Mouse (Mus musculus) hindbrain, embryonic 12.5 days (tissue): ENCODE measurements at regions not wholly inside any gene's neighbourhood (a gene's known extent, or its start where the extent isn't known, plus 50 kb on each side); places are given as distances from the start of the nearest gene placed in this dataset.
A peak's percentile ranks its signal among the peaks of the same experiment; 100 is the strongest.

Experiments
- ATAC-seq: fragments of 200-750 bp; cut with Nextera tagmentation; 2 replicates; pipeline ENCODE4 v1.8.0; 2017; ENCODE audit warnings: moderate TSS enrichment; ENCODE audit not compliant: low FRiP score
- H3K27ac ChIP-seq: fragments of 300-500 bp; sonication (generic); 2 replicates; pipeline ENCODE4 v1.5.1; 2016; ENCODE audit warnings: mild to moderate bottlenecking
- H3K27me3 ChIP-seq: fragments of 300-500 bp; sonication (generic); 2 replicates; pipeline ENCODE4 v1.6.1; 2016; ENCODE audit warnings: mild to moderate bottlenecking
- H3K36me3 ChIP-seq: fragments of 300-500 bp; sonication (generic); 2 replicates; pipeline ENCODE4 v1.6.1; 2016; ENCODE audit warnings: mild to moderate bottlenecking
- H3K4me1 ChIP-seq: fragments of 300-500 bp; sonication (generic); 2 replicates; pipeline ENCODE4 v1.6.1; 2016
- H3K4me2 ChIP-seq: fragments of 300-500 bp; sonication (generic); replicated peaks from 2 replicates; pipeline ENCODE4 v1.6.1; 2016; ENCODE audit warnings: mild to moderate bottlenecking
- H3K4me3 ChIP-seq: fragments of 300-500 bp; sonication (generic); 2 replicates; pipeline ENCODE4 v1.5.1; 2016; ENCODE audit warnings: mild to moderate bottlenecking
- H3K9ac ChIP-seq: fragments of 300-500 bp; sonication (generic); 2 replicates; pipeline ENCODE4 v1.6.1; 2016; ENCODE audit warnings: mild to moderate bottlenecking, moderate library complexity
- H3K9me3 ChIP-seq: fragments of 300-500 bp; sonication (generic); replicated peaks from 2 replicates; pipeline ENCODE4 v1.6.1; 2016; ENCODE audit warnings: mild to moderate bottlenecking
- WGBS: fragments of 180-500 bp; shearing (Covaris S2); methylation state at CpG from one replicate; pipeline ENCODE4 v1.1.7; 2016; 5-methylcytosine and 5-hydroxymethylcytosine counted together

- 81% methylated on average over 1 of the region's 1 CpGs for WGBS
- Histone ChIP-seq H3K4me3 (no peak overlapping the region), H3K9me3 (no peaks in the 10 kb centered on the region), H3K9ac (no peak overlapping the region), H3K4me2 (no peak overlapping the region), H3K4me1 (no peaks in the 10 kb centered on the region), H3K36me3 (no peaks in the 10 kb centered on the region), H3K27ac (no peak overlapping the region), H3K27me3 (no peaks in the 10 kb centered on the region)
- ATAC-seq: no peak
These were observed 640.2 kb upstream of the B3galt2 start for GRCm38 (mm10) chr1:143000216-143000615.

DNA sequence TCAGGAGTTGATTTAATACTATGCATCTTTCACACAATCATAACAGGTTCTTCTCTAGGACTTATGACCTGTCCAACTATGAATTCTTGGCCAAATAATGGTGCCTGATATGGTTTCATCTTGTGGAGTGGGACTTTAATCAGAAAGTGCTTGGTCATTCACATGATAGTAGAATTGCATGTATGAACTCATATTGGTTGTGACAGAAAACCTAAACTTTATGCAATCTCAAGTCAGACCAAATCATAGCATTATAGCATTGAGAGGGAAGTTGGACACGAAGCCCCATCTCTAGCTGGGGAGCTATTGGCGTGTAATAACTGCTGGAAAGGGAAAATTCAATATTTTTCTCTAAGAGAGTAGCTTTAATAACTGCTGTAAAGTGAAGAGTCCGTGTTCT, 639.4 kb upstream of the B3galt2 start:
- H3K4me1 ChIP-seq: no peaks in the 10 kb centered on the region
- H3K4me3 ChIP-seq: no peak overlapping the region
- H3K27ac ChIP-seq: no peak overlapping the region
- no peaks in the 10 kb centered on the region for H3K9me3 ChIP-seq
- H3K9ac ChIP-seq: no peak overlapping the region
- H3K27me3 ChIP-seq: no peaks in the 10 kb centered on the region
- no peak overlapping the region for H3K4me2 ChIP-seq
- no peak for ATAC-seq
- no peaks in the 10 kb centered on the region for H3K36me3 ChIP-seq
- WGBS: 85% methylated on average over 3 of the region's 3 CpGs

DNA sequence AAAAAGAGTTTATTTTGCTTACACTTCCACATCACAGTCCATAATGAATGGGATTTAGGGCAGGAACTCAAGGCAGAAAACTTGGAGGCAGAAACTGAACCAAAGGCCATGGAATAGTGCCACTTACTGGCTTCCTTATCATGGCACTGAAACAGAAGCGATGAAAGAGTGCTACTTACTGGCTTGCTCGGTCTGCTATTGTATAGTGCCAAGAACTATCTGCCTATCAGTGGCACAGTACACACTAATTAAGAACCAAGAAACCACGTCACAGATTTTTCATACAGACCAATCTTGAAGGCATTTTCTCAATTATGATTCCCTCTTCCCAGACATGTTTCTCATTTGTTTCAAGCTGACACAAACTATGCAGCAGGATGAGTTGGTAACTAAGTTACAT, 634.4 kb upstream of the B3galt2 start:
- H3K4me3 ChIP-seq: no peak overlapping the region
- no peaks in the 10 kb centered on the region for H3K27me3 ChIP-seq
- H3K9me3 ChIP-seq: no peaks in the 10 kb centered on the region
- ATAC-seq: no peak
- H3K4me2 ChIP-seq: no peak overlapping the region
- H3K27ac ChIP-seq: no peak overlapping the region
- WGBS: 81% methylated on average over 3 of the region's 3 CpGs
- H3K4me1 ChIP-seq: no peaks in the 10 kb centered on the region
- no peak overlapping the region for H3K9ac ChIP-seq
- H3K36me3 ChIP-seq: no peaks in the 10 kb centered on the region

DNA sequence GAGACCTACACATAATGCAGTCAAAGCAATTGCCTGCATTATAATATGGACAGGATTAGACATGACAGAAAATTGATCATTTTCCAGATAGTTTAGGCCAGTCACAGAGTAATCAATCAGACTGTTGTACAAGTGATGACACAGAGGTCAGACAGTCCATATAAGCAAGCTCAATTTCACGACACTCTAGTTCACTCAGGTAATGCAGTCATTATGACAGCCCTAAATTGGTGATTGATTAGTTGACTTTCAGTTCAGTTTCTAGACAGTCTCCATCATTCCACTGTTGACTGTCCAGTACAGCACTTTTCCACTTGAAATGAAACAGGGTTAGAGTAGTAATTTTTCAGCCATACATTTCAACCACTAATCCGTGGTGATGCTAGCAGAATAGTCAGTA, 620.5 kb upstream of the B3galt2 start:
- H3K4me3 ChIP-seq: no peak overlapping the region
- 0 out of 2 replicates have a peak, but pooled peaks have one; percentile 40 for ATAC-seq
- no peaks in the 10 kb centered on the region for H3K27me3 ChIP-seq
- H3K4me1 ChIP-seq: no peaks in the 10 kb centered on the region
- H3K27ac ChIP-seq: no peak overlapping the region
- 71% methylated on average over 2 of the region's 2 CpGs for WGBS
- no peak overlapping the region for H3K9ac ChIP-seq
- no peak overlapping the region for H3K4me2 ChIP-seq
- H3K36me3 ChIP-seq: no peaks in the 10 kb centered on the region
- H3K9me3 ChIP-seq: no peaks in the 10 kb centered on the region

DNA sequence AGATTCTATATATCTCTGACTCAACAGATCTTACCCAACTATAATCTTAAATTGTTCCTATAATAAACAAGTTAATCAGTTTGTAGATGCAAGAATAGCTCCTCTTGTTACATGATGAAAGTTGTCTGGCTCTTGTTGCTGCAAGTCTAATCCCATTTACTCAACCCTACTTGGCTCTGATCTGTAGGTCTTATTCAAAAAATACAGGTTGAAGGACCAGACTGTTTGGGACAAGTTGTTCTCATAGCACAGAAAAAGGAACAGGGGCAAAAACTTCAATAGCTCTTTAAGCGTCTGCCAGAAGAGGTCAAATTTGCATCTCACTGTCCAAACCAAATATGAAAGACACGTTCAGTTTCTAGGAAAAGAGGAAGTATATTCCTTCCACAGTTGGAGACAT, 587.3 kb upstream of the B3galt2 start:
- no peak overlapping the region for H3K4me3 ChIP-seq
- H3K4me2 ChIP-seq: no peak overlapping the region
- H3K27ac ChIP-seq: no peak overlapping the region
- WGBS: 79% methylated on average over 2 of the region's 2 CpGs
- H3K36me3 ChIP-seq: no peaks in the 10 kb centered on the region
- H3K4me1 ChIP-seq: no peaks in the 10 kb centered on the region
- H3K27me3 ChIP-seq: no peaks in the 10 kb centered on the region
- no peak for ATAC-seq
- H3K9me3 ChIP-seq: no peaks in the 10 kb centered on the region
- no peak overlapping the region for H3K9ac ChIP-seq

GRCm38 (mm10) chr1:143053599-143053998, 586.9 kb upstream of the B3galt2 start:
- 96% methylated on average over 2 of the region's 2 CpGs for WGBS
- H3K27me3 ChIP-seq: no peaks in the 10 kb centered on the region
- no peak overlapping the region for H3K4me3 ChIP-seq
- no peaks in the 10 kb centered on the region for H3K9me3 ChIP-seq
- no peaks in the 10 kb centered on the region for H3K4me1 ChIP-seq
- no peak for ATAC-seq
- no peak overlapping the region for H3K4me2 ChIP-seq
- no peaks in the 10 kb centered on the region for H3K36me3 ChIP-seq
- H3K9ac ChIP-seq: no peak overlapping the region
- H3K27ac ChIP-seq: no peak overlapping the region

GRCm38 (mm10) chr1:143054451-143055024, 585.9 kb upstream of the B3galt2 start:
- no peaks in the 10 kb centered on the region for H3K36me3 ChIP-seq
- H3K4me1 ChIP-seq: no peaks in the 10 kb centered on the region
- no peaks in the 10 kb centered on the region for H3K9me3 ChIP-seq
- H3K27ac ChIP-seq: no peak overlapping the region
- H3K9ac ChIP-seq: no peak overlapping the region
- no peak for ATAC-seq
- no peak overlapping the region for H3K4me3 ChIP-seq
- H3K27me3 ChIP-seq: no peaks in the 10 kb centered on the region
- WGBS: 71% methylated on average over 3 of the region's 3 CpGs
- H3K4me2 ChIP-seq: no peak overlapping the region

DNA sequence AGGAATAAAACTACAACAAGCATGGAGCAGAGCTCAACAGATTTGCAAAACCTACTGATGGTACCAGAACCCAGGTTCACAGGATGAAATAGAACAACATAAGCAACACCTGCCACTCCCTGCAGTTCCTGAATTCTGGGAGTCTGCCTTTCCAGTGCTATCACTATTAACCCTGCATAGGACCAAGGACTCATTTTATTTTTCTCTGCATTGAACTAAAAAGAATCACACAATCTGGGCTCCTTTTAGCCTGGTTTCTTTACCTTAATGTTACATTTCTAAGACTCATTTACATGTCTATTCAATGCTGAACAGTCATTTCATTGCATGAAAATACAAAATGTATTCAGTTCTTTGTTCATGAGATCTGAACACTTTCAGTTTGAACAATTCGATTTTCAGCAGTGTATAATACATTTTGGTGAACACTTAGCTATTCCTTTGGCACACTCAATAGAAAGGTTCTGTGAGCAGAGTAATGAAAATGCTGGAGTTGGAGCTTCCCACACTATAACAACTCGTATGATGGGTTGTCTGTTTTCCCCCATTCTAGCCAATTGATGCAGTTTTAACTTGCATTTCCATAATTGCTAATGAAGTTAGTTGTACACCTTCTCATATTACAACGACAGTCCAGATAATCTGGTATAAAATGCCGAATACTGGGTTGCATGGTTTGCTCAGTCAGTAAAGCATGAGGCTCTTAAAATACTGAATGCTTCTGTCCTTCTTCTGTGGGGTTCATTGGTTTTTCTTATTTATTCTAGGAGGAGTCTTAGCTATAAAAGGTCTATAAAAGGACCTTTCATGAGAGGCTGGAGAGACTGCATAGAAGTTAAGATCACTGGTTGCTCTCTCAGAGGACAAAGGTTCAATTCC, 579.5 kb upstream of the B3galt2 start:
- peak; percentile 46; the same call in 1 of the 2 replicates for ATAC-seq
- 55% methylated on average over 4 of the region's 4 CpGs for WGBS

DNA sequence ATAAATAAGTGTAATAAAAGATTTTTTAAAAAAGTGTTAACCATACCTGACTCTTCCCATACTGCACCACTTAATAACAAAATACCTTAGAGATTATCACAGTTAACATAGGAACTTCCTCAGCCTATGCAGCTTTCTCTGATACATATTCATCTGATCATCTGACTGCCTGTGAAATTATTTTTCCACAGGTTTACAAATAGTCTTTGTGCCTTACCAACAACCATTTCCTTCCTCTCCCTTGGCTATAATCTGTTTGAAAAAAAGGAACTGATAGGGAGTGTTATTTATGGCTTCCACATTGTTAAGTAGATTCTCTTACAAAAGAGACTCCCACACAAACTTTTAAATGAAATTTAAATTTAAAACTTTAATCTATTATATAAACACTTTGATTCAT, 575.0 kb upstream of the B3galt2 start:
- Histone ChIP-seq H3K4me1 (no peaks in the 10 kb centered on the region), H3K4me2 (no peak overlapping the region), H3K9me3 (no peaks in the 10 kb centered on the region), H3K27ac (no peak overlapping the region), H3K27me3 (no peaks in the 10 kb centered on the region), H3K9ac (no peak overlapping the region), H3K36me3 (no peaks in the 10 kb centered on the region), H3K4me3 (no peak overlapping the region)
- no peak for ATAC-seq

More for the DNA sequence above, 579.5 kb upstream of the B3galt2 start:
- no peaks in the 10 kb centered on the region for H3K4me1 ChIP-seq
- no peaks in the 10 kb centered on the region for H3K27me3 ChIP-seq
- H3K4me3 ChIP-seq: no peak overlapping the region
- no peak overlapping the region for H3K9ac ChIP-seq
- H3K9me3 ChIP-seq: no peaks in the 10 kb centered on the region
- H3K27ac ChIP-seq: no peak overlapping the region
- H3K4me2 ChIP-seq: no peak overlapping the region
- H3K36me3 ChIP-seq: no peaks in the 10 kb centered on the region

GRCm38 (mm10) chr1:143071781-143072382, 568.6 kb upstream of the B3galt2 start:
- Histone ChIP-seq H3K4me1 (no peaks in the 10 kb centered on the region), H3K4me2 (no peak overlapping the region), H3K4me3 (no peak overlapping the region), H3K27me3 (no peaks in the 10 kb centered on the region), H3K9ac (no peak overlapping the region), H3K36me3 (no peaks in the 10 kb centered on the region), H3K9me3 (no peaks in the 10 kb centered on the region), H3K27ac (no peak overlapping the region)
- no peak for ATAC-seq
- WGBS: 85% methylated on average over 3 of the region's 3 CpGs

- Histone ChIP-seq H3K4me1 (no peaks in the 10 kb centered on the region), H3K9ac (no peak overlapping the region), H3K4me3 (no peak overlapping the region), H3K36me3 (no peaks in the 10 kb centered on the region), H3K27ac (no peak overlapping the region), H3K4me2 (no peak overlapping the region), H3K27me3 (no peaks in the 10 kb centered on the region), H3K9me3 (no peaks in the 10 kb centered on the region)
- 89% methylated on average over 4 of the region's 4 CpGs for WGBS
- no peak for ATAC-seq
These were observed 565.5 kb upstream of the B3galt2 start for GRCm38 (mm10) chr1:143074999-143075398.

DNA sequence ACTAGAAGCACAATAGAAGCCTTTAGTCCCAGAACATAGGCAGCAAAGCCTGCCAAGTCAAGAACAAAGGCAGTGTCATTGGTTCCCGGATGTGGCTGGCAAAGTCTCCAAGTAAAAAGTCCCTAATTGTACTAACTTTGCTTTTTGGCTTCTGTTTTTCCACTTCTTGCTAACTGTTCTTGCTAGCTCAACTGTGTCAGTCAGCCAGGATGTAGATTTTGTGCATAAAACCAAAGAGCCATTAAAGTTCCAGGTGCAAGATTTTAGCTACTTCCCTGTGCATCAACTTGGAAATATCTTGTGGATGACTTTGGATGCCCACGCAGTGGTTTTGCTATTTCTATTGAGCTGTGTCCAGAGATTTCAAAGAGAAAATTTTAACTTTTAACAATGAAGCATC, 560.0 kb upstream of the B3galt2 start:
- Histone ChIP-seq H3K4me3 (no peak overlapping the region), H3K27ac (no peak overlapping the region), H3K4me1 (no peaks in the 10 kb centered on the region), H3K4me2 (no peak overlapping the region), H3K36me3 (no peaks in the 10 kb centered on the region), H3K9ac (no peak overlapping the region), H3K9me3 (no peaks in the 10 kb centered on the region), H3K27me3 (no peaks in the 10 kb centered on the region)
- ATAC-seq: no peak
- 88% methylated on average over 2 of the region's 2 CpGs for WGBS

DNA sequence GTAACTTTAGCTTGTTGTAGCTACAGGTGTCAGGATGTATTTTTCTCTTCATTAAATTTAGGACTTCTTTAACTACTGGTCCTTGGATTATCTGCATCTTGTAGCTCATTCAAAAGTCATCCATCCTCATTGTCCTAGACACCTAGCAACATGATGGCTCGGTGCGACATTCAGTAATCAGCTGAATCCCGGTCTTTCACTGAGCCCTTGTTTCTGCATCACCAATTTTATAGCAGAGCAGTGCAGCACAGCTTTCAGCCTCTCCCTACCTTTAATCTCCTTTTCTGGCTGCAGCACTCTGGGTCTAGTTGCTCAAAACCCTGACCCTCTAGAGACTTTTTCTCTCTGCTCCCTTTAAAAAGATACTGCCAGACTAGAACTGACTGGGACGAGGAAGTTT, 543.6 kb upstream of the B3galt2 start:
- Histone ChIP-seq H3K27ac (no peak overlapping the region), H3K36me3 (no peaks in the 10 kb centered on the region), H3K9ac (no peak overlapping the region), H3K4me1 (no peaks in the 10 kb centered on the region), H3K4me2 (no peak overlapping the region), H3K4me3 (no peak overlapping the region), H3K9me3 (no peaks in the 10 kb centered on the region), H3K27me3 (no peaks in the 10 kb centered on the region)
- no peak for ATAC-seq
- WGBS: 83% methylated on average over 4 of the region's 4 CpGs
